Mouse (Mus musculus): ENCODE data around the gene Cpz.

Gene Cpz

DNA sequence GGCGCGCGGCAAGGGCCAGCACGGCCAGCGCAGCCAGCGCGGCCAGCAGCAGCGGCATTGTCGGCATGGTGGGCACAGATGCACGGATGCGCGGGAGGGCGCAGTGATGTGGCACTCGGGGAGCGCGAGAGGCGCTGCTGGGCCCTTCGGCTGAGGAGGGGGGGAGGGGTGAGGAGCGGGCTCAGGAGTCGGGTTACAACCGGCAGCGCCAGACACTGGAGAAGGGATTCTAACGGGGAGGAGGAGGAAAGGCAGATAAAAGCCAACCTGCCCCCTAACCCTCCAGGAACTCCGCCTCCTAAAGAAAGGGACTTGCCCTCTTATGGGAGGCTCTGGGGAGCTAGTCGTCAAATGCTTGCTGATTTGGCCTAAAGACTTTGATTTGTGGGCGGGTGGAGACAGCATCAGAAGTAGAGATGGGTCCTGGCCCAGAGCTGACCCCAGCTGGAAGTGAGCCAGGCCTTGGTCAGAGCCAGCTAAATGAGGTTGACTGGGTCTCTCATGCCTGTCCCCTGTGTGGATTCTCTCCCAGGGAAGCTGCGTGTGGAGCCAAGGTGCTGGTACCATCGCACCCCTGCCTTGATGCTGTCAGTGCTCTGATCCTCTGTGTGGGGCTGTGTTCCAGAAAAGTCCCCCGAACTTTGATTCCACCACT, at the start of gene Cpz:
TSS of gene Cpz (minus strand) at position 230 of the 655 bp plus-strand sequence.
- no peak for DNase-seq

DNA sequence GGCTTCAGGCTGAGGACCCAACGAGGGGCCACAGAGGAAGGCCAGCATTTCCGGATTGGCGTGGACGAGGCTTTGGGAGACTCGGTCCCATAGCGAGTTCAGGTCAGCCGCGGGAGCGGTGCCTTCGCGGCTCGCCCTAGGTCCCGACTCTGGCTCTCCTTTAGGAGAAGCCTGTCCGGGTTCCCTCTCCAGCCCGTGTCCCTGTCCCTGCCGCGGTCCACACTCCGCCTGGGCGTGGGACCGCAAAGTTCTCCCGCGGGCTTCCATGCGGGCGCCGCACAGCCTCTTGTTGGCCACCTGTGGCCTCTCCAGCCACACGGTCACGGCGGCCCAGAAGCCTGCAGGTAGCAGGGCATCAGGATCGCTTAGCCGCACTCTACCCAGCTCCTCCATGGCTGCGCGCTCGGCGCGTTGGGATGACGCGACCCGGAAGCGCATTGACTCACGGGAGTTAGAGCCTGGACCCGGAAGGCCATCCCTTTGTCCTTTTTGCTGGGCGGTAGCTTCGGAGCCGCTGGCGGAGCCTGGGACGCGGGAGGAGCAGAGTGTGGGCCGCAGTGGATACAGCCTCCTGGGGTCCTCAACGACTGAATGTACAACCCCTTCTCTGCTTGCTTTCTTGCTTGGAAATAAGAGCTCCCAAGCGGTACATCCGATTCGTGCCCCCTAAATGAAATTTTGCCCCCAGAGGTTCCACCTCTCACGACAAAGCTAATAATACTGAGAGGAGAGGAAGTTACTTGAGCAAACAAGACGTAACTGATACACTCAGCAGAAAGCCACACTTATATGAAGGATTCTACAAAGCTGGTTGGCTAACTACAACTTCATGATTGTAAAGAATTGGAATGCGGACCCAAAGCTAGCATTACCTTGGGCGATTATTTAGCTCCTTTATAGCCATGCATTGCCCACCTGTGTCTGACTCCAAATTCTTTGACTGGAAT, 49.4 kb upstream of the Cpz start, which contains the start of gene Trmt44:
TSS of gene Trmt44 (minus strand) at position 418 of the 947 bp plus-strand sequence.
- peak; percentile 82 to 85 for DNase-seq

DNA sequence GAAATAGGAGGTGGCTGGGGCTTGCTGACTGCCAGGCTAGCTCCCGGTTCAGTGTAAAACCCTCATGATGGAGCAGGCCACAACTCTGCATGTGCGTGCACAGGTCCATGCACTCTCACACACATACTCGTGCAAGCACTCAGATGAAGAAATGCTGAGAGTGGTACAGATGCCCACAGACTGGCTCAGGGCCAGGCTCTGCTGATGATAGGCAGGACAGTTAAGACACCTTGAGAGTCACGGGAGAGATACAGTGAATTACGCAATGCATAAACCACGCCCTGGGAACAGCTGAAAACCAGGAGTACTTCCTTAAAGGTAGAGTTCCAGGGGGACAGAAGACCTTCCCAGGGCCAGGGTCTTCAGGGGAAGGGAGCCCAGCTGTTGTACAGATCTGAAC, 46.0 kb upstream of the Cpz start:
- DNase-seq, result no peak

DNA sequence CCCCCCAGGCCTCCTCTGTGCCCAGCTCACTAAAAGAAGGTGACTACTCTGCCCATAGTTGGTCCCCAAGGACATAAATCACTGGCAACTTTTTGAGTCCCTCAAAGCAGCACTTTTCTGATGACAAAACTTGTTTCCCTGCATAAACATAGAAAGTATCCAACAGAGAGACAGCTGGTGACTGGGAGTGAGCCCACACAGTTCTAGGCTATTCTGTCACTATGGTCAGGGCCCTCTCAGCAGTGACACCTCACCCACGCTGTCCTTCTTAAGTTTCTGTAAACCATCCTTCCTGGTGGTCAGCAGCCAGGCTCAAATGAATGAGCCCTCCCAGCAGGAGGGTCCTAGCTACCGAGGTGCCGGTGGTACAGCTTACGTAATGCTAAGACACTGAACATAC, 41.1 kb upstream of the Cpz start:
- DNase-seq, result no peak

DNA sequence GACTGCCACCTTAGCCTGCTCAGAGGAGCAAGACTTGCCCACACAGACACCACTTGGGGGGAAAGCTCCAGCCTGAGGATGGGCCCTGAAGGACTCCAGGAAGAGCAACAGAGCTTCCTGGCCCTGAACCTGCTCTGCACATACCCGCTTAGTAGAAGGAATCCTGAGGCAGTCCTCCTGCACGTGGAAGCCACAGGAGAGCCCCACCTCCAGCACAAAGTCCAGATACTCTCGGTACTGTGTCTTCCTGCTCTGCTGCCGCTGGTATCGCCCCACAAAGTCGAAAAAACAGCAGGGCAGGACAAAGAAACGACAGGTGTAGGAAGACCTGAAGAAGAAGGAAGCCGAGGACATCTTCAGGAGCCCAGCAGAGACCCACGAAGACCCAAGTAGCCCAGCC, 39.7 kb upstream of the Cpz start:
- DNase-seq, result no peak

DNA sequence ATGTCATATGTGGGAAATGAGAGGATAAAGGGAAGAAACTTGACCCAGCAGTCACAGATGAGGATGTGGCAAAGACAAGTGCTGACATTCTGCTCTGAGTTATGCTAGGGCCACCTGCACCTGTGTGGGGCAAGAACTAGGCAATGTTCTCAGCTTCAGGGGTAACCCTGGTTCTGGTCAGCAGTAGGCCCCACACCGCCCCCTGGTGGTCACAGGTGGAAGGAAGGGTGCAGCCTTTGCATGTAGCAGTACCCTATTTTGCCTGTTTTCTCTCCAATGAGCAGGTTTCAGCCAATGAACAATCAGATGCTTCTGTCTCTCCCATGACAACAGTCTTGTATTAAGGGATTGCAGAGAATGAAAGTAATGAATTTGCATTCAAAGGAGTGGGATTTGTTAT, 38.0 kb upstream of the Cpz start:
- DNase-seq, result peak; percentile 58 to 69

DNA sequence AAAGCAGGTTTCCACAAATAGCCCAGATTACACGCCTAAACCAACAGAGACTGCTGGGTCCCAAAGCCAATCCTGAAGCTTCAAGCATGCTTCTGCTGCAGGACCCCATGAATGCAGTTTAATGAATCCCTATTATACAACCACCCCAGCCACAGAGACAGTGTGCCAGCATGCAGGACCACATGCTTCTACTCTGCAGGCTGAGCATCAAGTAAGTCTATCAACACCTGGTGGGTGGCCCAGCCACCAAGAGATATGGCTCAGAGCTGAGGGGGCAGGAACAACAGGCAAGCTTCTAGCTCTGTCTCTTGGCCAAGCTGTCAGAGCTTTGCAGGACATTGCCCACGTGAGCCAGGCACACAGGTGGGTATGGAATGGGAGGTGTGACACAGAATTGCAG, 37.1 kb upstream of the Cpz start:
- no peak for DNase-seq

DNA sequence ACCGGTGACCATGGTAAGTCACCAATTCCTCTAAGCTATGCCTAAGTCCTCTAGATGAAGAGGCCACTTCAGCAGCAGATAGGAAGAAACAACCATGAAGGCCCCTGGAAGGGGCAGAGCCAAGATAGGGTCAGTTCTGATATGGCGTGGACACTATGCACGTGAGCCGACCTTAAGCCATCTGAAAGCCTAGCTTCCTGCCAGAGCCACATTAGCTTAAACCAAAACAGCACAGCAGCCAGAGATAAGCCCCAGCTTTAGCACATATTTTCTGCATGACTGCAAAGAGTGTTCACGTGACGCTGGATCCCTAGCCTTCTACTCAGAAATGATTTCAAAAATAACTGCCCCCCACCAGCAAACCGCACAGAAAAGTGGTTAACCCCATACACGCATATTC, 33.9 kb upstream of the Cpz start:
- no peak for DNase-seq

DNA sequence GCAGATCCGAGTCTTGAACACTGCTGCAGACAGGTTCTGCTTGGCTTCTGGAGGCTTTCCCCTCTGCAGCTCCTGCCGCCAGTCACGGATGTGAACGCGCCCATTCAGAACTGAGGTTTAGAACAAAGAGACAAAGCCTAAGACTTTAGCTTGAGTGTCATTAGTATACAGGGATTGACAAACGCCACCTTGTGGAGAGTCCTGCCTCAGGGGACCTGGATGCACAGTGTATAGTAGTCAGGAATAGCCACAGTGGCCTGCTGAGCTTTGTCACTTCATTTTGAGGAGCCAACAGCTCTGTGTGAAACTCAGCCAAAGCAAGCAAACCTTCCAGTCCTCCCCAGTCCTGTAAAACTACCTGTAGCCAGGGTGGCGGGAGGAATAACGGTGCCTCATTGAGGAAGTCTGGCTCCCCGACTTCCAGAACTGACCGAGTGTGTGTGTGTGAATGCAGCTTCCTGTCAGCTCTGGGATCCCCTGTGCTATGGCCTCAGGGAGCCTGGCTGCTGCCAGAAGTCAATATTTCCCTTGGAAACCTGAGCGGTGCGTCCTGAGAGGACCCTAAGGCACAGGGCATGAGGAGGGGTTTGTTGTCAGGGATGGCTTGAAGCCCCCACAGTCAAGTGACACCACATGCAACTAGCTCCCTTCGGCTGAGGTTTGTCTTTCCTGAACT, 32.6 kb upstream of the Cpz start:
- DNase-seq, result no peak

DNA sequence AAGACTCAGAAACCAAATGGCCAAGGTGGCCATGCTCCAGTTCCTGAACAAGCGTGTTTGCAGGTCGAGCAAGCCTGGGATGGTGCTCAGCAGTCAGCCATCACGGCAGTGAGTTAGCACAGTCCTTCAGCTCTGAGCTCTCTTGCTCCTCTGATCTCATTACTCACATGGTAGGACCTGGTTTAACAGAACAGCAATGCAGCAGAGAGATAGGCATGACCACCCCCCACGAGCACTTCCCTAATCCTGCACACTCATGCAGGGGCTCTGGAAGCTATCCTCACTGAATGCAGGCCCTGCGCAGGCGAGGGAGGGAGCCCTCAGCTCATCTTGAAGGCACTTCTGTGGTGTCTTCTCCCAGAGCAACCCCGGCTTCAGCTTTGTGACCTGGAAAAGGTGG, 30.9 kb upstream of the Cpz start:
- DNase-seq, result no peak

DNA sequence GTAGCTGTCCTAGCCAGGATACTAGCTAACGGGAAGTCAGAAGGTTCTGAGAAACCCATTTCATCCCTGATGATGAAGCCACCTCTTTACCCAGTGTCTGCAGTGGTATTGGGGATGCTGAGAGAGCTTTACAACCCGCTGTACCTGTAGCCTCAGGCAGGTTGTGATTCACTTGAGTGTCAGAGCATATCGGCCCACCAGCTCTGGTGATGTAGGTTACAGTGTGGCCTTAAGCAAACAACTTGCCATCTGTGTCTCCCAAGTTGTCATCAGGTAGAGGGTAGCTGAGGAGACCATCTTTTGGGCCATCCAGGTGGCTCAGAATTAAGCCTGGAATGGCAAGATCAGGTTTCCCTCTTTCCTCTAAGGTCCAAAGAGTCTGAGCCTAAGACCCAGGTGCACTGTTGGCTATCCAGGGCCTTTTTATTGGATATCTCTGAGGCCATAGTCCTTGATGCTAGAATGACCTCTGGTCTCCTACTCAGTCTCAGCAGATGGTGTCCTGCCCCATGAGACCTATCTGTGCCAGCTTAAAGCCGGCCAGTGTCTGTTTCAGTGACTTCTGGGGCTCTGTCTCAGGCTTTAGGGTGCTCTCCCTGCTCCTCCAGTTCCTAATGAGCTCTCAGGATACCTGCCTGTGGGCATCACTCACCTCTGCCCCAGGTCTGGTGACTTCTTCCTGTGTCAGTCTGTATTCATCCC, 27.5 kb upstream of the Cpz start:
- no peak for DNase-seq

DNA sequence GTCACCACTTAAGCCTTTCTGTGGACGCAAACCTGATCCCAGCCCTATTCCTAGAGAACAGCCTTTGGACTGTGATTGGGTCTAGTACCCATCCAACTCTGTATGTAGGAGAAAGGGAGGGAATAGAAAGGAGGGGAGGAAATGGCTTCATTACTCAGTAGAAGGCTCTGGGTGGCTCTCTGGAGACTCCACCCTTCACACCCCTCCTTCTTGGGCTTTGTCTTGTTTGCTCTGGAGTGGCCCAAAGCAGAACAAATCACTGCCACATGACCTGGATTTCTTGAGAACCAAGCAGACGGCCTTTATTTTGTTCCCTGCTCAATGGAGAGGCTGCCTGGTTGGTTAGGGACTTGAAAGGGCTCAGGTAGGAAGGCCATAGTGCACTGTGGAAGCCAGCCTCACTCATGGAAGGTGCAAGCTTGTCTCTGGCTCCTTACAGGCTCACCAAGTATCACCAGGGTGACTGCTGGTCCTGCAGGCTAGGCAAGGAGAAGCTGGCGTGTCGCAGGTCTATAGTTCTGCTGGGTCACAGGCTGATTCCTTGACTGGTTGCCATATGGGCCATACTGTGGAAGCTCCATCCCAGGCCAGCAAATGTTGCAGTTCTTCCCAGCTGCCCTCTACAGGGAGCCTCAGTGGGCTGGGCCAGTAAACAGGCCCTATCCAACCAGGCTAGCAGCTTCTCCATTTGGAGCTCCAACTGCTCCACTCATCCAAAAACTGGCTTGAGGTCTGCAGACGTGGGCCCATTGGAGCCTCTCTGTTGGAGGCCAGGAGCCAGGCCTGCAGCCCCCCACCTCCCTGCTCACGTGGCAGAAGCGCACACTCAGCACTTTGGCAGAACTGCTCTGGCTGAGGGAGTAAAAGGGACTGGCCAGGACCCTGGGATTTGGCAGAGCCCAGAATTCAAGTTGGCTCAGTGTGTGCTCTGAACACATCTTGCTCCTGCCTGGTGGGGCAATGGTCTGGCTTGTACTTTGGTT, 26.6 kb upstream of the Cpz start:
- DNase-seq, result no peak

DNA sequence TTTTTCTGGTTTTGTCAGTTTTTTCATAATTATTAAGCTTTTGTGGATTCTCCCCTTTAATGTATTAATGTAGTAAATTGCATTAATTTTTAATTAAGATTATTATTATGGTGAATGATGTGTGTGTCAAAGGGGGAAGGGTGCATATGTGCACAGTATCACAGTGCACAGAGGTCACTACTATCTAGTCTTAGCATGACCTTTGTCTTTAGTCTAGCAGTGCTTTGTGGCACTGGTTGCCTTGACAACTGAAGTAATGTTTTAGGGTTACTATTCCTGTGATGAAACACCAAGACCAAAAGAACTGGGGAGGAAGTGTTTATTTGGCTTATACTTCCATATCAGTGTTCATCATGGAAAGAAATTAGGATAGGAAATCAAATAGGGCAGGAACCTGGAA, 20.6 kb upstream of the Cpz start:
- no peak for DNase-seq

DNA sequence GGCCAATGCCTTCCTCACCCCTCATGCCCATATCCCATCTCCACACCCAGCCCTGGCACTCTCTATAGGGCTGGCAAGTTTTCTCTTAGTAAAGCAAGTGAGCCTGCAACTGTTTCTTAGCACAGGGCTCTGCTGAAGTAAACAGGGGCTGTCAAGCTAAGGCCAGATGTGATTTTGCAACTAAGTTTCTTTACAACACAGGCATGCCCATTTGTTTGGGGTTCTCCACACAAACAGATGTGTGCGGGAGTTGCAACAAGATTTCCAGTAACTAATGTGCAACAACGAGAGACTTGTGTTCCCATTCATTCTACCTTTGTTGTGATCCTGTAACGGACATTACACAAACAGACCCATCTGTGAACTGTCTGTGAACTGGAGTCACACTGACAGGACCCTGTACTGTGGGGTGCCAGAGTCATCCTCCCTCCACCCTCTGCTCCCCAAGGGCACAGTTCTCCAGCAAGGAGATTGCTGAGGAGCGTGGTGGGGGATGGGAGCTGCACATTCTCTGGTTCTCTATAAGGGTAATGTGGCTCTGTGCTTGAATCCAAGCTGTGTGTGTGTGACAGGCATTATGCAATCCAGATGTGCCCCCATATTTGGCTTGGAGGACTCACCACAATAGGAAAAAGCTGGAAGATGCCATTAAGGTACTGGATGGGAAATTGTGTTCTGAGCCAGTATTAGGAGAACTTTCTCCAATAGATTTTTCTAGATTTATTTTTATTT, 15.7 kb upstream of the Cpz start:
- DNase-seq, result no peak

DNA sequence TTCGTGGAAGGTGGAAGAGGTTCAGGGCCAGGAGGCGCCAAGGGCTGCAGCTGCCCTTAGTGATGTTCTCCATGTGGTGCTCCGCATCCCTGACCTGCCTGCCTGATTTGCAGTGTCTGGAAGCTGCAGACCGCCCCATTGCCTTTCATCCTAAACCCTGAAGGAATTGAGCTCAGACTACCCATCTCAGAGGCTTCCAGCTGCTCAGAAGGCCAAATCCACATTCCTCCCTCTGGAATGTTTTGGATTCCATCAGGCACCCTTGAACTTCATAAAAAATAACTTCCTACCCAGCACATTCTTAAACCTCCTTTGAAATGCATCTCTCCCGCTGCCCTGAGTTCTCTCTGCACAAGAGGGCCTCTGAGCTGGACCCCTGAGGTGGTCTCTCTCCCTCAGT, 15.1 kb upstream of the Cpz start:
- no peak for DNase-seq

DNA sequence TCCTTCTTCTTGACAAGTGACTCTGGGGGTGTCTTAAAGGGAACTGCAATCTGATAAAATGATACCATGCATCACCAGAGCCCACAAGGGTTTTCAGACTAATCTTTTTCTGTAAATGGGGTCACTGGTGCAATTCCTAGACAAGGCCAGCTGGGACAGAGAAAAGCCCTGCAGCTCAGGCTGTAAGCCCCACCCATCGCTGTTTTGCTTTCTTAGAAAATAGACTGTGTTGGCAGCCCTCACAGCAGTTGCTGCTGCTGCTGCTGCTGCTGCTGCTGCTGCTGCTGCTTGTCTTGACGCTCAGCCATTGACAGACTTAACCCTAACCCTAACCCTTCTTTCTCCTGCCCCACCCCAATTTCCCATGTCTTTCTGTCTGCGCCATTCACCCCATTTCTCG, 14.1 kb upstream of the Cpz start:
- no peak for DNase-seq

DNA sequence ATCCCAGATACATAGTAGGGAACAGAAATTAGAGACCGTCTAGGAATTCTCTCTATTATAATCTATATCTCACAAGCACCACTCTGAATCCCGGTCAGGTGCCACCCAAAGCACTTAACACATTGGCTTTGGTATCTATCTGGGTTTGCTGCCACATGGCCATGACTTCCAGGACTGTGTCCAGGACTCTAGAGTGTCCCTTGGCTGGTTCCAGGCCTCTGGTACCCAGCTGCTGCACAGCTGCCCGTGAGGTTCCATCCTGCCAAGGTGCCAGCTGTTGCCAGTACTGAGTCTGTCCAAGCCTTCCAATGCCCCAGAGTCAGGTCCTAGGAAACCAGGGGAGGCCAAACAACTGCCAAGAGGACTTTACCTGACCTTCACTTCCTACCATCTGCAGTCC, 12.5 kb upstream of the Cpz start:
- DNase-seq, result no peak

DNA sequence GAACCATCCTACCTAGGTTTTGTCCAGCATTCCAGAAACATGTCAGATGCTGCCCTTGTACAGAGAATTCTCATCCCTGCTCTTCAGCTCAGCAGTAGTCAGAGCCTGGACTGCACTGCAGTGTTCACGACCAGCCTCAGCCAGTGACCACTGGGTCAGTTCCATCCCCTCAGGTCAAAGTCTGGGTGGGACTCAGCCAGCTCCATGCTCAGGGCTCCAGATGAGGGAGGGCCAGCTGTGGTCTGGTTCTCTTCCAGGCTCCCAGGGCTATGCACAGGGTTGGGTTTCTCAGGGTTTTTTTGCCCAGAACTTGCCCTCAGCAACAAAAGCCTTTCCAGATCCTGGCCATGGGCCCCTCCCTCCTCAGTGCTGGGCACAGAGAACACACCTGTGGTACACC, 12.0 kb upstream of the Cpz start:
- DNase-seq, result no peak

DNA sequence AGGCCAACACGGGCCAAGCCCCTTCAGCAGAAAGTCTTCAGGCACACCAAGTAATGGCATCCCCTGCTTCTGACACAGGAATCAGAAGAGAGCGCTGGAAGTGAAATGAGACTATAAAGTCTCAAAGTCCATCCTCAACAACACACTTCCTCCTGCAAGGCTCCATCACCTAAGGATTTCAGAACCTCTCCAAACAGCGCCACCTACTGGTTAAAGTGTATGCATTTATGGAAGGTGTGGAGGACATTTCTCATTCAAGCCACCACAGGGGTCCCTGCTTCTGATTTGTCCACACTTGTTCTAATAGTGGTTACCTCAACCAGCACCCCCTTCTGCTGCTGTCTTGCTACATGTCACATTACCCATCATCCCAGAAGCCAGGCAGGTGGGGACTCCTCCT, 10.8 kb upstream of the Cpz start:
- no peak for DNase-seq

DNA sequence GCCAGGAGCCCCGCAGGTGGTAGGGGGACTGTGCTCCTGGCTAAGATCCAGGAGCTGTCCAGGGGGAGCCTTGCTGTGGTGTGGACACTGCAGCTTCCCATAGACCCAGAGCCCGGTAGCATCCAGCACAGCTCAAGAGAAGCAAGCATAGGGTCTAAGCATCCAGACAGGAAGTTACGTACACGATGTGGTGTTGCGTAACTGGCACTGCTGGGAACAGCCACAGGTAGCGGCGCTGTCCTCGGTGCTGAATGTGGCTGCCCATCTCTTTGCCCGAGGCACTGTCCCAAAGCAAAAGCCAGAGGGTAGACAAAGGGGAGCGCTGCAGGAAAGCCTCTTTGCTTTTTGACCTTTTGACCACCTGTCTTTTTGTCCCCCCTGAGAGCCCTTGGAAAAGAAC, 6.1 kb upstream of the Cpz start:
- DNase-seq, result peak; percentile 17 to 27

DNA sequence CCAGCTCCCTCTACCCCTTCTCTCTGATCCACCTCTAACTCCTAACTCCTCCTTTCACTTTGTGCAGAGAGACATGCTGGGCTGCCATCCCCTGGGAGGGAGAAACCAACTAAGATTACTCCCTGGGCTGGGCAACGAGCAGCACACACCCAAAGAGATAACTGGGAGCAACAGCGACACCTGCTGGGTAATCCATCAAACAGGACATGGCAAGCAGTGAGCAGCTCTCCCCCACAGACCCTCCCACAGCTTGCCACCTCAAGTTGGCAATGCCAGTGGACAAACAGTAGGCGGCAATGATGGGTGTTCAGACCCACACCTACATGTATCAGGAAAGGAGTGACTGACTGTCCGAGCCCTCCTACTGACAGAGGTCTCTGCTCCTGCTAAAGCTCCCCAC, 4.9 kb upstream of the Cpz start:
- DNase-seq, result peak; percentile 19 to 27

All from thymus, postnatal 36 days (tissue).